Mouse (Mus musculus) splenic B cell, adult 2 months (primary cell): ENCODE measurements around the gene Usp3.

Source experiments
- DNase-seq: peaks from one replicate; pipeline ENCODE4 v3.0.0-alpha.2; 2011; ENCODE audit warnings: low read depth, low spot score
- H3K27me3 ChIP-seq: 2 replicates; pipeline ENCODE4 v1.6.1; 2012; ENCODE audit warnings: mild to moderate bottlenecking, low read length, moderate library complexity, mixed read lengths; ENCODE audit not compliant: control insufficient read depth, poor library complexity, insufficient read depth, severe bottlenecking
- H3K36me3 ChIP-seq: 2 replicates; pipeline ENCODE4 v1.6.1; 2012; ENCODE audit warnings: mild to moderate bottlenecking, low read length, moderate library complexity, mixed read lengths; ENCODE audit not compliant: control insufficient read depth, poor library complexity, insufficient read depth, severe bottlenecking

The Usp3 gene

DNA sequence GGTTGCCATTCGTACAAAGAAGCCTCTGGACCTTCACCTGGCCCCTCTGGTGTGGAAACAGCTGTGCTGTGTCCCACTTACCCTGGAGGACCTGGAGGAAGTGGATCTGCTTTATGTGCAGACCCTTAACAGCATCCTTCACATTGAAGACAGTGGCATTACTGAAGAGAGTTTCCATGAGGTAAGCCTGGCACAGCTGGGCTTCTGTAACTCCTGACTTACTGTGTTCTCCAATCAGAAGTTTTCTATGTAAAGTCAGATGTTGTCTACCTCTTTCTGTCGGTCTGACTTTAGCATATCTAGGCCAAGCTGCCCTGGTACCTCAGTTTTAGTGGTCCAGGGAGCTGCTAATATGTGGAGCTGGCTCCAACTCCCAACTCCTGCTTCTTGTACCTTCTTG, 91.7 kb downstream of the Usp3 start:
- Histone ChIP-seq H3K36me3 (peaks cover 8% of the 10 kb centered on the region; the same call in 1 of the 2 replicates), H3K27me3 (no peaks in the 10 kb centered on the region)
- no peak for DNase-seq

DNA sequence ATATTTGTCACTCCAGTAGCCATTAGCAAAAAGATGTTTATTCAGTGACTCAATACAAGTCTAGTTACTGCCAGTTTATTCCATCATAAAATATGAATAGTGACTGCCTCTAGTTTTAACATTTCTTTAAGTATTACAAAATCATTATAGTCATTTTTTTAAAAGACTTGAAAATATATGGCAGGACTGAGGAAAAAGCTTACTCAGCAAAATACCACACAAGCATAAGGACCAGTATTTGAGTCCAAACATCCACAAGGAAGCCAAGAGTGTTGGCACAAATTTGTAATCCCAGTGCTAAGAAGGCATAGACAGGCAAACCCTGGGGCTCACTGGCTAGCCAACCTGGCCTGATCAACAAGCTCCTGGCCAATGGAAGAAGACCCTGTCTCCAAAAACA, 99.0 kb downstream of the Usp3 start:
- H3K36me3 ChIP-seq, result peaks cover 18% of the 10 kb centered on the region
- no peak for DNase-seq
- H3K27me3 ChIP-seq, result no peaks in the 10 kb centered on the region

- Histone ChIP-seq H3K36me3 (peaks cover 19% of the 10 kb centered on the region), H3K27me3 (no peaks in the 10 kb centered on the region)
- DNase-seq, result peak; percentile 49
Measured at GRCm38 (mm10) chr9:66492361-66492760, 100.6 kb downstream of the Usp3 start.

DNA sequence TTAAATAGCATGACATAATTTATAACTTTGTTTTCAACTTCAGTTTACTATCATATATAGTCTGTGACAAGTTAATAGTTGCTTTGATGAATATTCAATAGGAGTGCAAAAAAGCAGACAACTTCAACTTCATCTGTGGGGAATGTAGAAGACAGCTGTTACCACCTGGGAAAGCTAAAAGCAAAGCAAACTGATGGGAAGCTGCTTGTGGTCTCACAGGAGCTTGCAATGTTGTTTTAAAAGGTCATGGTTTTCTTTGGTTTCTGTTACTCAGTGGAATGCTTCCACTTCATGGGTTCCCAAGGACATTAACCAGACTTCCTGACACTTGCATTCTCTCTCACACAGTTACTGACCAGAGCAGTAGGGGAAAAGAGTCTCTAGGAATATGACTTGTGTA, 104.2 kb downstream of the Usp3 start:
- DNase-seq, result no peak
- Histone ChIP-seq H3K36me3 (peaks cover 23% of the 10 kb centered on the region), H3K27me3 (no peaks in the 10 kb centered on the region)

DNA sequence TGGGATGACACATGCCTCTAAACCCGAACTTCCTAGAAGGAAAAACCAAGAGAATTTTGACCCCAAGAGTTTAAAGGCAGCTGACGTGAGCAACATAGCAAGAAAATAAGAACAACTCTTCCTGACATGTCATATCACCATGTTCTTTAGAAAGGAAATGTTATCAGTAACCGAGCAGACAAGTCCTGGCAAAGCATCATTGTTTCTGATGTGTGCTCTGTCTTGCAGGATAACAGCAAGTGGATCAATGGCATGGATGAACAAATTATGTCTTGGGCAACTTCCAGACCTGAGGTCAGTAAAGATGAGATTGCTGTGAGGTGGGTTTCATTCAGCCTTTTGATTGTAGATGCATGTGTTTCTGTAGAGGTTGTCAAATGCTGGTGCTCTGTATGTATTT, 109.5 kb downstream of the Usp3 start:
- no peak for DNase-seq
- Histone ChIP-seq H3K27me3 (no peaks in the 10 kb centered on the region), H3K36me3 (peaks cover 22% of the 10 kb centered on the region)

DNA sequence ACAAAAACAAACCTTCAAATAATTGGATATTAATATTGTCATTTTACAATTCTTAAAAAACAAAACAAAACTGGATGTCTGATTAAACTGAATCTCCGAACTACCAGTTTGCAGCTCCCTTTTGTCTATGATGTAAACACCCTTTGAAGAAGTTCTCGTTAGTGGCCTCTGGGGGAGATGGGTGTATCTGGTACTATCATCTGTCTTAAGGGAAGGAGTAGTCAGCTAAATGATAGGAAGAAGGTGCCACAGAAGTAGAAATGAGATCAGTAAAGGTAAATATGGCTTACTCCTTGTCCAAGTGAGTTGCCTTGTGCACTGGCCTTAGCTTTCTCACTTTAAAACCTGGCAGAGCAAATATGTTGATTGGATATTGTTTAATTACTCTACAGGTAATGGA, 115.2 kb downstream of the Usp3 start:
- Histone ChIP-seq H3K36me3 (peaks cover 19% of the 10 kb centered on the region), H3K27me3 (no peaks in the 10 kb centered on the region)
- DNase-seq, result no peak

GRCm38 (mm10) chr9:66465087-66465486, 127.9 kb downstream of the Usp3 start:
- Histone ChIP-seq H3K27me3 (no peaks in the 10 kb centered on the region), H3K36me3 (peaks cover 12% of the 10 kb centered on the region)
- peak; percentile 70 for DNase-seq
